Mouse (Mus musculus) heart, adult 2 months (tissue): Measurements from ENCODE around the gene Pgpep1l.

Experiments used
- EP300 ChIP-seq: fragments of 200-500 bp; IDR thresholded peaks from 2 replicates; pipeline ENCODE4 v1.6.1; 2011; ENCODE audit warnings: low read depth, low read length, control low read depth; ENCODE audit not compliant: insufficient read depth
- POLR2A ChIP-seq: fragments of 200-500 bp; IDR thresholded peaks from 2 replicates; pipeline ENCODE4 v1.6.1; 2011; ENCODE audit warnings: mild to moderate bottlenecking, low read depth, low read length, control low read depth; ENCODE audit not compliant: insufficient read depth

- TF ChIP-seq POLR2A (no peak), EP300 (no peak)
Observed at GRCm38 (mm10) chr7:68209039-68209438, 55.0 kb downstream of the Pgpep1l start.
